Mouse (Mus musculus) hindbrain, embryonic 12.5 days (tissue): ENCODE measurements at regions not wholly inside any gene's neighbourhood (a gene's known extent, or its start where the extent isn't known, plus 50 kb on each side); places are given as distances from the start of the nearest gene placed in this dataset.

Source experiments
- ATAC-seq: fragments of 200-750 bp; cut with Nextera tagmentation; 2 replicates; pipeline ENCODE4 v1.8.0; 2017; ENCODE audit warnings: moderate TSS enrichment; ENCODE audit not compliant: low FRiP score
- H3K27ac ChIP-seq: fragments of 300-500 bp; sonication (generic); 2 replicates; pipeline ENCODE4 v1.5.1; 2016; ENCODE audit warnings: mild to moderate bottlenecking
- H3K27me3 ChIP-seq: fragments of 300-500 bp; sonication (generic); 2 replicates; pipeline ENCODE4 v1.6.1; 2016; ENCODE audit warnings: mild to moderate bottlenecking
- H3K36me3 ChIP-seq: fragments of 300-500 bp; sonication (generic); 2 replicates; pipeline ENCODE4 v1.6.1; 2016; ENCODE audit warnings: mild to moderate bottlenecking
- H3K4me1 ChIP-seq: fragments of 300-500 bp; sonication (generic); 2 replicates; pipeline ENCODE4 v1.6.1; 2016
- H3K4me2 ChIP-seq: fragments of 300-500 bp; sonication (generic); replicated peaks from 2 replicates; pipeline ENCODE4 v1.6.1; 2016; ENCODE audit warnings: mild to moderate bottlenecking
- H3K4me3 ChIP-seq: fragments of 300-500 bp; sonication (generic); 2 replicates; pipeline ENCODE4 v1.5.1; 2016; ENCODE audit warnings: mild to moderate bottlenecking
- H3K9ac ChIP-seq: fragments of 300-500 bp; sonication (generic); 2 replicates; pipeline ENCODE4 v1.6.1; 2016; ENCODE audit warnings: mild to moderate bottlenecking, moderate library complexity
- H3K9me3 ChIP-seq: fragments of 300-500 bp; sonication (generic); replicated peaks from 2 replicates; pipeline ENCODE4 v1.6.1; 2016; ENCODE audit warnings: mild to moderate bottlenecking
- WGBS: fragments of 180-500 bp; shearing (Covaris S2); methylation state at CpG from one replicate; pipeline ENCODE4 v1.1.7; 2016; 5-methylcytosine and 5-hydroxymethylcytosine counted together

GRCm38 (mm10) chr10:17387296-17387695 is 335.7 kb upstream of the Cited2 start:
- ATAC-seq = no peak
- H3K4me1 ChIP-seq = no peaks in the 10 kb centered on the region
- WGBS = 81% methylated on average over 4 of the region's 4 CpGs
- H3K27ac ChIP-seq = no peak overlapping the region
- H3K27me3 ChIP-seq = no peaks in the 10 kb centered on the region
- H3K9me3 ChIP-seq = no peaks in the 10 kb centered on the region; the same call in 1 of the 2 replicates
- H3K36me3 ChIP-seq = no peaks in the 10 kb centered on the region
- no peak overlapping the region for H3K4me3 ChIP-seq
- H3K9ac ChIP-seq = no peak overlapping the region
- no peak overlapping the region for H3K4me2 ChIP-seq

DNA sequence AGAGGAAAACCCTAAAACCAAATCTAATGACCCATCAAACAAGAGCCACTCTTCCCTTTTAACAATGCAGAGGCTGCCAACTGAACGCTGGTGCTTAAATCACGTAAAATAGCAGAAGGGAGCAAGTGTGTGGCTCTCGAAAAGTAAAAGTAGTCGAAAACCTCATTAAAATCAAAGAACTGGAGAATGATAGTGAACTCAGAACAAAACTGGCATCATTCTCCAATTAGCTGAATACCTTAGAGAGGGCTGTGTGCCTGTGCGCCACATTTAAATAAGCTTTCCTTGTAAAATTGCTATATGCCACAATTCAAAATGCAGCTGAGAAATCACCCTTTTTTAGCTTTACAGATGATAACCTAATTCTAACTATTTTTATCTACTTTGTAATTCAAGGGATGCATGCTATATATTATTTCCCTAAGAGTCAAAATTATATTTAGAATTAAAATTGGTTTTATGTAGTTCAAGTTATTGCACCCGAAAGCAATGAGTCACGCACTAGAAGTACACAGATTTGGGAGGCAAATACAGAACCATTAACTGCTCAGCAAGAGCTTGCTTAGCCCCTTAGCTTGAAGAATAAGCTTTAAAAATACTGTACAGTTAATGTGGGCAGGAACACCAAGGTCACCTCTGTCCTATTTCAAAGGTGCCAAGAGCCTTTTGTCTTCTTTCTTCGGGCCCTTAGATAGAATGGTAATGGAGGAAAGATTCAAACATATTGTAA is 327.4 kb upstream of the Cited2 start:
- ATAC-seq = no peak
- Histone ChIP-seq H3K9me3 (no peaks in the 10 kb centered on the region; the same call in 1 of the 2 replicates), H3K4me1 (no peaks in the 10 kb centered on the region), H3K9ac (no peak overlapping the region), H3K4me3 (no peak overlapping the region), H3K4me2 (no peak overlapping the region), H3K36me3 (no peaks in the 10 kb centered on the region), H3K27ac (no peak overlapping the region), H3K27me3 (no peaks in the 10 kb centered on the region)
- 90% methylated on average over 8 of the region's 8 CpGs for WGBS

GRCm38 (mm10) chr10:17403899-17404298 is 319.1 kb upstream of the Cited2 start:
- ATAC-seq = no peak
- H3K9ac ChIP-seq = no peak overlapping the region
- H3K4me3 ChIP-seq = no peak overlapping the region

DNA sequence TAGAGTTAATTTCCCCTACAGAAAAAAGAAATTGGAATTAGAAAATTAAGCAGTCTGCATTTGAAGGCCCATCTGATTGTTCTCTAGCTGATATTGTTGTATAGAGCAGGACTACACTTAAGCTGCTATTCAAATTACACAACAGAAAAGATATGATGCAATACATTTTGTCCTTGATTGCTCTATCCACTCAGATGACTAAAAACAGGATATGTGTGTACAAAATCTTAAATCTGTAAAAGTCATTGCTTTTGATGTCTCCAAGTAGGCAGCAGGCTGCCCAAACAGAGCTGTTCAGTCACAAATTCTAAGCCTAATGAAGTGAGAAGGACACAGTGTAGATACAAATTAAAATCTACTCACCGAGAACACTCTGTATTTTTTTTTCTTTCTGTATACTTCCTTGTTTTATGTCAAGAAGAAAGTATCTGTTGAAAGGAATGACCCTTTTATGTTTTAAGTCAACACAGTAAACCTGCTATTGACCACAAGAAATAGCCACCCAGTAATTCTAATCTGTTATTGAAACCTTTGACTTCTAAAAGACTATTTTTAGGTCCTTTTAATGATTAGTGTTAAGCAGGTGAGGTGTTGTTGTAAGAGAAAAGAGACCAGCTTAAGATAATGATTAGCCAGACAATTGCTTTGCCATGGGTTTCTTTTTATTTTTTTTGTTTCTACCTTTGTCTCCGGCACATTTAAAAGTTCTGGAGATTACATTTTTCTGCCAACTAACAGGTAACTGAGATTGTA is 315.0 kb upstream of the Cited2 start:
- Histone ChIP-seq H3K4me2 (no peak overlapping the region), H3K27me3 (no peaks in the 10 kb centered on the region), H3K9me3 (no peaks in the 10 kb centered on the region), H3K4me3 (no peak overlapping the region), H3K9ac (no peak overlapping the region), H3K36me3 (no peaks in the 10 kb centered on the region), H3K4me1 (no peaks in the 10 kb centered on the region), H3K27ac (no peak overlapping the region)
- WGBS = 75% methylated on average over 2 of the region's 2 CpGs
- no peak for ATAC-seq

More at GRCm38 (mm10) chr10:17403899-17404298, 319.1 kb upstream of the Cited2 start:
- H3K4me1 ChIP-seq = no peaks in the 10 kb centered on the region
- H3K27me3 ChIP-seq = no peaks in the 10 kb centered on the region
- no peaks in the 10 kb centered on the region for H3K36me3 ChIP-seq
- H3K27ac ChIP-seq = no peak overlapping the region
- no peaks in the 10 kb centered on the region for H3K9me3 ChIP-seq
- no peak overlapping the region for H3K4me2 ChIP-seq

DNA sequence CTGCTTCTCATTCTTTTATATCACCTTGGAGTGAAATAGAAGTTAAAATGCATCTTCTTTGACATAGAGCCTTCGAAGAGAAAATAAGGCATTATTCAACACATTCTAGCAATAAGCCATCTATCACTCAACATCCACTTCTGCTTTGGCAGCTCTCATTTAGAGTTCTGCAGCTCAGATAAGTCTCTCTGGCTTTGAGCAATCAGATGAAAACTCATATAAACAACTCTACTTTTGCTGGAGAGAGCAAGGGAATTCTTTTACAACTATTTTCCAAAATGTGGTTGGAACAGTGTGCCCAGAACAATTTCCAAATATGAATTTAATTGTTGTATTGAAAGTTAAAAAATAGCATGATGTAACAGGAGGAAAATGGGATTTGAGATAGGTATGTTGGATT is 314.2 kb upstream of the Cited2 start:
- no peak overlapping the region for H3K9ac ChIP-seq
- WGBS = 70% methylated on average over 1 of the region's 1 CpGs
- H3K4me1 ChIP-seq = no peaks in the 10 kb centered on the region

DNA sequence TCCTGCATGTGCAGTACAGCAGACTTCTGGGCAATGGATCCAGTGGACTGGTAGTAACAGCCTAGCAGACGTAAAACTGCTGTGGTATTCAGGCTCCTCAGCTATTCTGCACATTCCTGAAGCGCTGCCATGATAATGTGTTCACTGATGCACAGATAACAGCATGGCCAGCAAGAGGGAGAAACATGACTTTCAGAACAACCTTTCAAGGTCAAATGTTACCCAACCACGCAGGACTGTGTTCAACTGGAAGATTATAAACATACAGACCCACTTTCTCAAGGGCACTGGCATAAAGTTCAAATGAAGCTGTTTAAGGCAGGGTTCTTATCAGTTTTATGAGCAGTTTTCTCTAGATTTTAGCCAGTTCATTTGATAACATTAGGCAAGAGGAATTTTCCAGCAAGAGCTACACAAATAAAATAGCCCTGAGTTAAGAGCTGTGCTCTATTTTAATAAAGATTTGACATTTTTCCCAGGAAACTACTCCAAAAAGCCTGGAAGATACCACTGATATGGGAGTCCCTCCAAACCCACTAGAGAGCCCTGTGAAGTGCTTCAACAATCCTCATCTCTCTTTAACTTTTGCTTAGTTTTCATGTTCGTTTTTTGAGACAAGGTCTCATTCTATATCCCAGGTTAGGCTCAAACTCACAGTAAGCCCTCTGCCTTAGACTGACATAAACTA is 311.6 kb upstream of the Cited2 start:
- H3K4me1 ChIP-seq = no peaks in the 10 kb centered on the region
- no peaks in the 10 kb centered on the region for H3K9me3 ChIP-seq
- H3K9ac ChIP-seq = no peak overlapping the region
- no peaks in the 10 kb centered on the region for H3K27me3 ChIP-seq
- no peak overlapping the region for H3K4me2 ChIP-seq
- ATAC-seq = no peak
- H3K27ac ChIP-seq = no peak overlapping the region
- 38% methylated on average over 4 of the region's 4 CpGs for WGBS
- H3K36me3 ChIP-seq = no peaks in the 10 kb centered on the region
- no peak overlapping the region for H3K4me3 ChIP-seq

More for the DNA sequence above, 314.2 kb upstream of the Cited2 start:
- Histone ChIP-seq H3K4me3 (no peak overlapping the region), H3K4me2 (no peak overlapping the region), H3K9me3 (no peaks in the 10 kb centered on the region), H3K27ac (no peak overlapping the region), H3K27me3 (no peaks in the 10 kb centered on the region), H3K36me3 (no peaks in the 10 kb centered on the region)
- no peak for ATAC-seq

DNA sequence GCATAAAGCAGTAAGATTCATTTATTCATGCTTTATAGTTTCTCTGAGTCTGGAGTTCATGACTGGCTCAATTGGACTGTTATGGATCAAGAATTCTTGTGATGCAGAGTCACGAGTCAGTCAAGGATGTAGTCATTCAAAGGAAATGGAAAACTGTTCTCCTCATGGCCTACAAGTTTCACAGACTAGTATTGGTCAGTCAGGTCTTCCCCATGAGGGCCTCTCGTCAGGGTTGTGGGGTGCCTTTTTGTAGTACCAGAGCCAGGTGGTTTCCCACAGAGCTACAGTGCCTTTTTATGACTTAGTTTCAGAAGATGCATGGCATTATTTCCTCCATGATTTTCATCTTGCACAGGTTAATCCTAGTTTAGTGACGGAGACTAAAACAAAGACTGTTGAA is 307.9 kb upstream of the Cited2 start:
- 86% methylated on average over 3 of the region's 3 CpGs for WGBS
- Histone ChIP-seq H3K36me3 (no peaks in the 10 kb centered on the region), H3K4me2 (no peak overlapping the region), H3K27ac (no peak overlapping the region), H3K9me3 (no peaks in the 10 kb centered on the region), H3K4me3 (no peak overlapping the region), H3K9ac (no peak overlapping the region), H3K4me1 (no peaks in the 10 kb centered on the region), H3K27me3 (no peaks in the 10 kb centered on the region)
- ATAC-seq = no peak

GRCm38 (mm10) chr10:17416121-17416520 is 306.9 kb upstream of the Cited2 start:
- Histone ChIP-seq H3K27ac (no peak overlapping the region), H3K9me3 (no peaks in the 10 kb centered on the region), H3K4me2 (no peak overlapping the region), H3K27me3 (no peaks in the 10 kb centered on the region), H3K9ac (no peak overlapping the region), H3K4me3 (no peak overlapping the region), H3K4me1 (no peaks in the 10 kb centered on the region), H3K36me3 (no peaks in the 10 kb centered on the region)
- ATAC-seq = no peak
- 83% methylated on average over 1 of the region's 1 CpGs for WGBS

GRCm38 (mm10) chr10:17417394-17417793 is 305.6 kb upstream of the Cited2 start:
- H3K36me3 ChIP-seq = no peaks in the 10 kb centered on the region
- H3K27me3 ChIP-seq = no peaks in the 10 kb centered on the region
- H3K27ac ChIP-seq = no peak overlapping the region
- H3K9ac ChIP-seq = no peak overlapping the region
- no peak overlapping the region for H3K4me3 ChIP-seq
- no peaks in the 10 kb centered on the region for H3K4me1 ChIP-seq
- no peak overlapping the region for H3K4me2 ChIP-seq
- no peak for ATAC-seq
- H3K9me3 ChIP-seq = no peaks in the 10 kb centered on the region
- WGBS = 87% methylated on average over 1 of the region's 1 CpGs

DNA sequence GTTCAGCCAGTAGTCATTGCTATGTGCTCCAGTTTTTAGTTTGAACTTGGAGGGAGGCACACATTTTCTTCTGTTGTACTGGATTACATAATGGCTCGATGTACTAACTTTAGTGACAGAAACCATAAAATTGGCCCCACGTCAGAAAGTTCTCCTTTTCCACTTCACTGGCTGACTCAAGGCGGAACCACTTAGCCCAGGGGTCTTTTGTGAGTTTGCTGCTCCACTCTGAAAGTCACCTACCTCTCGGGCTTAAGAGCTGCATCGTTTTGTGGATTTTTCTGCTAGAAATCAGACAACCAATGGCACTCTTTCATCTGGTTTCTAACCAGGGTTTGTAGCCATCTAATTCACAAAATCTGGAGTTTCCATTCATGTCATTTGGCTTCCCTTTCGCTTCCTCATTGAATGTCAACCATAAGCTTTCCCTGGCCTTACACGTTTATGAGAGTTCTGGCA is 304.8 kb upstream of the Cited2 start:
- WGBS = 73% methylated on average over 7 of the region's 7 CpGs
- Histone ChIP-seq H3K36me3 (no peaks in the 10 kb centered on the region), H3K27ac (no peak overlapping the region), H3K9ac (no peak overlapping the region), H3K4me3 (no peak overlapping the region), H3K27me3 (no peaks in the 10 kb centered on the region), H3K4me2 (no peak overlapping the region), H3K9me3 (no peaks in the 10 kb centered on the region), H3K4me1 (no peaks in the 10 kb centered on the region)
- no peak for ATAC-seq

- no peak overlapping the region for H3K4me3 ChIP-seq
- ATAC-seq = no peak
- no peak overlapping the region for H3K4me2 ChIP-seq
- H3K4me1 ChIP-seq = no peaks in the 10 kb centered on the region
- no peaks in the 10 kb centered on the region for H3K27me3 ChIP-seq
- no peak overlapping the region for H3K27ac ChIP-seq
- no peaks in the 10 kb centered on the region for H3K36me3 ChIP-seq
- 57% methylated on average over 4 of the region's 4 CpGs for WGBS
- H3K9me3 ChIP-seq = no peaks in the 10 kb centered on the region
- no peak overlapping the region for H3K9ac ChIP-seq
These were observed 299.3 kb upstream of the Cited2 start for GRCm38 (mm10) chr10:17423584-17424278.

DNA sequence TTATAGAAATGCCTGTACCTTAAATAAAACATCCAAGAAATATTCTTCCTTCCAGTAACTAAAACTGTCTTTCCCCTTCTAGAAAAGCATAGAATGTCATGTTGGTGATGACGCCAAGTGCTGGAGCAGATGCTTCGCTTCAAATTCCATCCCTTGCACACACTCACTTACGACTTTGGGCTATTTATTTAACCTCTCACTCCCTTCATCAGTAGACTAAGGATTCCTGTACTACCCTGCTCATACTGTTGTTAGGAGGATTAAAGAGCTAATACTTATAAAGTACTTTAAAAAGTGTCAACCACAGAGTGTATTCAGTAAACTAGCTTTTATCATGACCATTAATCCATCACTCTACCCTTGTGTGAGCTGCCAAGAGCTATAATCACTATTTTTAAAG is 296.8 kb upstream of the Cited2 start:
- Histone ChIP-seq H3K27me3 (no peaks in the 10 kb centered on the region), H3K9ac (no peak overlapping the region), H3K4me1 (no peaks in the 10 kb centered on the region), H3K4me3 (no peak overlapping the region), H3K4me2 (no peak overlapping the region), H3K9me3 (no peaks in the 10 kb centered on the region), H3K27ac (no peak overlapping the region), H3K36me3 (no peaks in the 10 kb centered on the region)
- ATAC-seq = no peak
- 77% methylated on average over 3 of the region's 3 CpGs for WGBS
